Mouse (Mus musculus): Measurements from ENCODE around the gene Gm17174. TPM values are rescaled to one million over a fixed set of nuclear protein-coding genes. Genes with fewer than 3 reads are reported as not detected.
"Not testable (repeated sequence)": the region's sequence is repeated elsewhere in the genome, so short reads cannot be mapped to it uniquely, and the experiment has no call there.

Gm17174 gene
- polyA plus RNA-seq (2015; fragmentation: Nextera tagmentation; extraction: Ambion mirVana) = not detected in 2 replicates

- ATAC-seq (replicated peaks; ENCODE audit: low FRiP score, low read depth); H3K27me3 ChIP-seq (ENCODE audit: insufficient read depth, low read length); H3K4me1 ChIP-seq (replicated peaks; ENCODE audit: insufficient read depth, low read length); H3K9me3 ChIP-seq (replicated peaks; ENCODE audit: low read length); H3K4me2 ChIP-seq (ENCODE audit: low read length); H3K9ac ChIP-seq (ENCODE audit: low read depth, low read length); H3K4me3 ChIP-seq (replicated peaks; ENCODE audit: low read depth, low read length); H3K27ac ChIP-seq; DNase-seq (ENCODE audit: low spot score); H3K36me3 ChIP-seq (ENCODE audit: insufficient read depth, low read length): not testable (repeated sequence)
- WGBS = 86% methylated on average over 4 of the region's 4 CpGs
Measured at GRCm38 (mm10) chr14:51592039-51592438, at the start of gene Gm17174. TSS of gene Gm17174 (minus strand) at chr14:51592139.

- not testable (repeated sequence) for DNase-seq (ENCODE audit: low spot score); H3K4me1 ChIP-seq (replicated peaks; ENCODE audit: insufficient read depth, low read length); H3K36me3 ChIP-seq (ENCODE audit: insufficient read depth, low read length); H3K4me2 ChIP-seq (ENCODE audit: low read length); H3K27me3 ChIP-seq (ENCODE audit: insufficient read depth, low read length); H3K27ac ChIP-seq; H3K9ac ChIP-seq (ENCODE audit: low read depth, low read length); H3K9me3 ChIP-seq (replicated peaks; ENCODE audit: low read length); ATAC-seq (replicated peaks; ENCODE audit: low FRiP score, low read depth); H3K4me3 ChIP-seq (replicated peaks; ENCODE audit: low read depth, low read length)
- WGBS = 67% methylated on average over 1 of the region's 1 CpGs
Measured at GRCm38 (mm10) chr14:51635566-51635965, 43.6 kb upstream of the Gm17174 start, which contains the start of gene Gm4181. TSS of gene Gm4181 (minus strand) at chr14:51635666.

GRCm38 (mm10) chr14:51632426-51632825 is 40.5 kb upstream of the Gm17174 start:
- not testable (repeated sequence) for H3K9me3 ChIP-seq (replicated peaks; ENCODE audit: low read length); DNase-seq (ENCODE audit: low spot score); H3K27ac ChIP-seq; H3K4me1 ChIP-seq (replicated peaks; ENCODE audit: insufficient read depth, low read length); H3K9ac ChIP-seq (ENCODE audit: low read depth, low read length); H3K4me2 ChIP-seq (ENCODE audit: low read length); ATAC-seq (replicated peaks; ENCODE audit: low FRiP score, low read depth); H3K27me3 ChIP-seq (ENCODE audit: insufficient read depth, low read length); H3K36me3 ChIP-seq (ENCODE audit: insufficient read depth, low read length); H3K4me3 ChIP-seq (replicated peaks; ENCODE audit: low read depth, low read length)
- 100% methylated on average over 1 of the region's 1 CpGs for WGBS

GRCm38 (mm10) chr14:51611210-51611609 is 19.3 kb upstream of the Gm17174 start, which contains the start of gene Gm17078:
TSS of gene Gm17078 (minus strand) at chr14:51611310.
- Histone ChIP-seq H3K36me3 (ENCODE audit: insufficient read depth, low read length) (no peaks in the 10 kb centered on the region), H3K4me2 (ENCODE audit: low read length) (no peak within 1 kb of the TSS), H3K27ac (no peak within 1 kb of the TSS), H3K9me3 (replicated peaks; ENCODE audit: low read length) (no peaks in the 10 kb centered on the region), H3K4me1 (replicated peaks; ENCODE audit: insufficient read depth, low read length) (no peaks in the 10 kb centered on the region), H3K4me3 (replicated peaks; ENCODE audit: low read depth, low read length) (no peak within 1 kb of the TSS), H3K27me3 (ENCODE audit: insufficient read depth, low read length) (no peaks in the 10 kb centered on the region), H3K9ac (ENCODE audit: low read depth, low read length) (no peak within 1 kb of the TSS)
- no peak for ATAC-seq (replicated peaks; ENCODE audit: low FRiP score, low read depth)
- 72% methylated on average over 1 of the region's 1 CpGs for WGBS
- no peak for TF ChIP-seq CTCF (IDR thresholded peaks at IDR 0.05; ENCODE audit: low read depth)
- no peak for DNase-seq (ENCODE audit: low spot score)

GRCm38 (mm10) chr14:51573963-51574362 is 18.0 kb downstream of the Gm17174 start, which contains the start of gene Gm17175:
TSS of gene Gm17175 (minus strand) at chr14:51574063.
- H3K4me2 ChIP-seq (ENCODE audit: low read length); DNase-seq (ENCODE audit: low spot score); H3K36me3 ChIP-seq (ENCODE audit: insufficient read depth, low read length); H3K9me3 ChIP-seq (replicated peaks; ENCODE audit: low read length); H3K4me3 ChIP-seq (replicated peaks; ENCODE audit: low read depth, low read length); H3K4me1 ChIP-seq (replicated peaks; ENCODE audit: insufficient read depth, low read length); H3K9ac ChIP-seq (ENCODE audit: low read depth, low read length); H3K27ac ChIP-seq; H3K27me3 ChIP-seq (ENCODE audit: insufficient read depth, low read length); ATAC-seq (replicated peaks; ENCODE audit: low FRiP score, low read depth): not testable (repeated sequence)
- 93% methylated on average over 2 of the region's 2 CpGs for WGBS

GRCm38 (mm10) chr14:51552490-51552889 is 39.4 kb downstream of the Gm17174 start, which contains the start of gene Gm5622:
TSS of gene Gm5622 (plus strand) at chr14:51552790.
- no peak within 1 kb of the TSS for H3K9ac ChIP-seq (ENCODE audit: low read depth, low read length)
- ATAC-seq (replicated peaks; ENCODE audit: low FRiP score, low read depth) = no peak
- WGBS = 85% methylated on average over 4 of the region's 4 CpGs
- no peak within 1 kb of the TSS for H3K27ac ChIP-seq
- H3K4me2 ChIP-seq (ENCODE audit: low read length) = no peak within 1 kb of the TSS
- no peaks in the 10 kb centered on the region for H3K9me3 ChIP-seq (replicated peaks; ENCODE audit: low read length)
- H3K4me3 ChIP-seq (replicated peaks; ENCODE audit: low read depth, low read length) = no peak within 1 kb of the TSS
- no peak for TF ChIP-seq CTCF (IDR thresholded peaks at IDR 0.05; ENCODE audit: low read depth)
- no peaks in the 10 kb centered on the region for H3K27me3 ChIP-seq (ENCODE audit: insufficient read depth, low read length)
- no peaks in the 10 kb centered on the region for H3K36me3 ChIP-seq (ENCODE audit: insufficient read depth, low read length)
- DNase-seq (ENCODE audit: low spot score) = no peak
- H3K4me1 ChIP-seq (replicated peaks; ENCODE audit: insufficient read depth, low read length) = no peaks in the 10 kb centered on the region

Other genes with a start within 250 kb of the Gm17174 start
- not detected in 2 replicates for gene Gm7247, start 230.4 kb downstream of the Gm17174 start, polyA plus RNA-seq (2015; fragmentation: Nextera tagmentation; extraction: Ambion mirVana)
- not detected in 2 replicates for gene Vmn2r88, start 181.3 kb downstream of the Gm17174 start, polyA plus RNA-seq (2015; fragmentation: Nextera tagmentation; extraction: Ambion mirVana)
- not detected in 2 replicates for gene Vmn2r89, start 140.3 kb downstream of the Gm17174 start, polyA plus RNA-seq (2015; fragmentation: Nextera tagmentation; extraction: Ambion mirVana)
- gene Gm5622, start 39.3 kb downstream of the Gm17174 start, polyA plus RNA-seq (2015; fragmentation: Nextera tagmentation; extraction: Ambion mirVana) = not detected in 2 replicates
- gene Gm17175, start 18.1 kb downstream of the Gm17174 start, polyA plus RNA-seq (2015; fragmentation: Nextera tagmentation; extraction: Ambion mirVana) = not detected in 2 replicates
- gene Gm17078, start 19.2 kb upstream of the Gm17174 start, polyA plus RNA-seq (2015; fragmentation: Nextera tagmentation; extraction: Ambion mirVana) = not detected in 2 replicates
- gene Gm4181, start 43.5 kb upstream of the Gm17174 start, polyA plus RNA-seq (2015; fragmentation: Nextera tagmentation; extraction: Ambion mirVana) = not detected in 2 replicates
- gene Gm17079, start 103.3 kb upstream of the Gm17174 start, polyA plus RNA-seq (2015; fragmentation: Nextera tagmentation; extraction: Ambion mirVana) = not detected in 2 replicates
- not detected in 2 replicates for gene Gm5800, start 125.0 kb upstream of the Gm17174 start, polyA plus RNA-seq (2015; fragmentation: Nextera tagmentation; extraction: Ambion mirVana)
- 0.28 and 0.33 TPM in 2 replicates for gene Ang4, start 181.5 kb upstream of the Gm17174 start, polyA plus RNA-seq (2015; fragmentation: Nextera tagmentation; extraction: Ambion mirVana)
- gene AY358078, start 207.9 kb upstream of the Gm17174 start, polyA plus RNA-seq (2015; fragmentation: Nextera tagmentation; extraction: Ambion mirVana) = not detected in 2 replicates